Mouse (Mus musculus) kidney, adult 11 months (tissue): Measurements from ENCODE around the gene Pck1.

ENCODE experiments used
- DNase-seq: peaks from one replicate; pipeline ENCODE4 v3.0.0; 2022

Gene Pck1

GRCm38 (mm10) chr2:173205563-173206099 lies 52.8 kb downstream of the Pck1 start:
- DNase-seq, result no peak

- no peak for DNase-seq
Observed at GRCm38 (mm10) chr2:173207051-173207450, 54.2 kb downstream of the Pck1 start.
